Mouse (Mus musculus) liver, embryonic 14.5 days (tissue): ENCODE results near the gene Csmd2.

Experiments used
- CTCF ChIP-seq: IDR thresholded peaks from 2 replicates; pipeline ENCODE4 v1.5.1; 2016; ENCODE audit warnings: antibody characterized with exemption, low read depth, control low read depth
- EP300 ChIP-seq: IDR thresholded peaks from 2 replicates; pipeline ENCODE4 v1.6.1; 2016; ENCODE audit warnings: antibody characterized with exemption, low read depth

DNA sequence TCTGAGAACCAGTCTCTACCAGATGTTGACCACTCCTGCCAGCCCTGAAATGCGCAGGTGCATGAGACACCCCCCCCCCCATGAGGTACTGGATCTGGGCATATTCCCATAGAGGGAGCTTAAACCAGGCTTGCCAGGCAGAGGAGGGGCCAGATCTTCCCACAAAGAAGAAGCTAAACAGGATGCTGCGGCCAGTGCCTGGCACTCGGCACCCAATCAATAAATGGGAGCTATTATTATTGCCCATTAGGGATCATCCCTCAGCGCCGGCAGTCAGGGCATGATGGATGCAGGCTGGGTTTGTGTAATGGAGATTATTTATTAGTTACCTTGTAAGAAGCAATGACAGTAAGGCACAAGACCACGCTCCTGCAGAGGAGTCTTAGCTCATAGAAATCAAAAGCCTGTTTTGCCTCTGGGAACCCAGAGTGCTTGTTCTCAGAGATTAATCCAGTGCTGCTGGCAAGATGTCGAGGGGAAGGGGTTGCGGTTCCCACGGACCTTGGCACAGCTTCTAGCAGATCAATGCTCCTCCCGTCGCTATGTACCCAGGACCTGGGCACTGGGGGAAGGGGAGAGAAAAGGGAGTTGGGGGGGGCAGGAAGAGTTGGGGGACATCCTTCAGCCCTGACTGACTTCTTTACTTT, 146.8 kb downstream of the Csmd2 start:
- TF ChIP-seq CTCF (no peak), EP300 (no peak)
